Mouse (Mus musculus) heart, embryonic 13.5 days (tissue): ENCODE data around the gene Igf1. TPM values are rescaled to one million over a fixed set of nuclear protein-coding genes. Genes with fewer than 3 reads are reported as not detected.

Source experiments
- ATAC-seq: fragments of 200-750 bp; cut with Nextera tagmentation; 2 replicates; pipeline ENCODE4 v1.8.0; 2017; ENCODE audit warnings: moderate TSS enrichment; ENCODE audit not compliant: insufficient number of reproducible peaks, low FRiP score, low TSS enrichment; ENCODE audit errors: extremely low read depth
- H3K27ac ChIP-seq: fragments of 300-500 bp; sonication (generic); replicated peaks from 2 replicates; pipeline ENCODE4 v1.5.1; 2015; ENCODE audit warnings: moderate library complexity, mild to moderate bottlenecking, inconsistent platforms
- H3K27me3 ChIP-seq: fragments of 300-500 bp; sonication (generic); replicated peaks from 2 replicates; pipeline ENCODE4 v1.6.1; 2015; ENCODE audit warnings: mild to moderate bottlenecking, inconsistent platforms
- H3K36me3 ChIP-seq: fragments of 300-500 bp; sonication (generic); 2 replicates; pipeline ENCODE4 v1.6.1; 2015; ENCODE audit warnings: mild to moderate bottlenecking, inconsistent platforms
- H3K4me1 ChIP-seq: fragments of 300-500 bp; sonication (generic); 2 replicates; pipeline ENCODE4 v1.6.1; 2015; ENCODE audit warnings: inconsistent platforms
- H3K4me2 ChIP-seq: fragments of 300-500 bp; sonication (generic); 2 replicates; pipeline ENCODE4 v1.6.1; 2015; ENCODE audit warnings: inconsistent platforms, mild to moderate bottlenecking, moderate library complexity
- H3K4me3 ChIP-seq: fragments of 300-500 bp; sonication (generic); 2 replicates; pipeline ENCODE4 v1.5.1; 2015; ENCODE audit warnings: moderate library complexity, mild to moderate bottlenecking, inconsistent platforms
- H3K9ac ChIP-seq: fragments of 300-500 bp; sonication (generic); 2 replicates; pipeline ENCODE4 v1.6.1; 2015; ENCODE audit warnings: inconsistent platforms, mild to moderate bottlenecking, moderate library complexity
- H3K9me3 ChIP-seq: fragments of 300-500 bp; sonication (generic); 2 replicates; pipeline ENCODE4 v1.6.1; 2016; ENCODE audit warnings: inconsistent platforms
- WGBS: fragments of 180-500 bp; shearing (Covaris S2); methylation state at CpG from one replicate; pipeline ENCODE4 v1.1.7; 2015; ENCODE audit warnings: mixed read lengths; 5-methylcytosine and 5-hydroxymethylcytosine counted together
- polyA plus RNA-seq: library from polyadenylated mRNA; unstranded; fragments of >200 nt; fragmentation: Nextera tagmentation; extraction: Ambion mirVana; gene quantifications from 2 replicates; pipeline ENCODE4 v1.2.1, GENCODE M21; 2015

Igf1 gene
- polyA plus RNA-seq, 1 experiment from 2014 or later, result 39.5 TPM

DNA sequence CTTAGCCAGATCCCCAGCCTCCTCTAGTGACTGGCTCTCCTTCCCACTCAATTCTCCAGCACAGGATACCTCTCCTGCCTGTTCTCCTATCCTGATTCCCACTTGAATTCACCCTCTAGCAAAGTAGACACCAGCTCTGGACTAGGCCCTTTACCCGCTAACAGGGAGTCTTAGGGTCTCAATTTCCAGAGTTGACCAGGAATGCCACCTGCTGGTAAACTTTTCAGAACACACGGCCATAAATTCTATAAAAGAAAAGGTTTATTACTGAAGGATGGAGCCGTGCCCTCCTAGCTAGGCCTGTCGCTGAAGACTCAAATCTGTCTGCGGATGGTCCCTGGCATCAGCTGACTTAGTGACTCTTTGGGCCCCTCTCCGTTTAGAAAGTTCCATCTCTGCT, 113.5 kb downstream of the Igf1 start:
- Histone ChIP-seq H3K27me3 (no peaks in the 10 kb centered on the region), H3K27ac (no peak overlapping the region), H3K4me2 (no peak overlapping the region), H3K9ac (no peak overlapping the region), H3K4me3 (no peak overlapping the region), H3K9me3 (no peaks in the 10 kb centered on the region), H3K4me1 (no peaks in the 10 kb centered on the region), H3K36me3 (no peaks in the 10 kb centered on the region)
- ATAC-seq, result no peak
- 63% methylated on average over 6 of the region's 6 CpGs for WGBS

DNA sequence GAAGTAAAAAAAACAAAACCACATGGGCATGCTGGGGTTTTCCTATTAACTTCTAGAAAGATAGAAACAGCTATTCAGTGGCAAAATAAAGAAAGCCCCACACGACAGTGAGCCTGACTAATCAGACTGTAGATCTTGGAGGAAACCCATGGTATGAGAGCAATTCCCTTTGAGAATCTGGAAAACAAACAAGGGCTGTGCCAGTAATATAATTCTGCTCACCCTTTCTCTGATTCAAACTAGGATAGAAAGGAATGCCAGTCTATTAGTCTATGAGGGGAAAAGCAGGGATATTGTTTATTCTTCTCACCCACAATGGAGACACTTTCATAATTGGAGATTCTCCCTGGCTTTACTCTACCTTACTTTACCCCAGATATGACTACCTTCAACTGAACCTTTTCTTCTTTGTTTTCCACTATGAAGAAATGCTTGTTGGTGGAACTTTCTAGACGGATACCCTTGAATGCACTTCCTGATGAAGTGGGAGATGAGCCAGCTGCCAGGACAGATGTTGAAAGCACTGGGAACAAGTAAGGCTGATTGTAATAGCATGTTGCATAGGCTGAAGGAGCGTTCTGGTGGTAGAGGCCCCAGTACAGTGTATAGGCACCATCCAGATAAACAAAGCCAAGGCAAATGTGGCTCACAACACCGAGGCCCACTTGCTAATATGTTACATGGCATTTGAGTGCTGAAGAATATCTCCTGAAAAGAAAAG, 116.0 kb downstream of the Igf1 start:
- Histone ChIP-seq H3K36me3 (no peaks in the 10 kb centered on the region), H3K4me1 (no peaks in the 10 kb centered on the region), H3K4me2 (no peak overlapping the region), H3K27ac (no peak overlapping the region), H3K9ac (no peak overlapping the region), H3K4me3 (no peak overlapping the region), H3K27me3 (no peaks in the 10 kb centered on the region), H3K9me3 (no peaks in the 10 kb centered on the region)
- WGBS, result 45% methylated on average over 4 of the region's 4 CpGs
- no peak for ATAC-seq

DNA sequence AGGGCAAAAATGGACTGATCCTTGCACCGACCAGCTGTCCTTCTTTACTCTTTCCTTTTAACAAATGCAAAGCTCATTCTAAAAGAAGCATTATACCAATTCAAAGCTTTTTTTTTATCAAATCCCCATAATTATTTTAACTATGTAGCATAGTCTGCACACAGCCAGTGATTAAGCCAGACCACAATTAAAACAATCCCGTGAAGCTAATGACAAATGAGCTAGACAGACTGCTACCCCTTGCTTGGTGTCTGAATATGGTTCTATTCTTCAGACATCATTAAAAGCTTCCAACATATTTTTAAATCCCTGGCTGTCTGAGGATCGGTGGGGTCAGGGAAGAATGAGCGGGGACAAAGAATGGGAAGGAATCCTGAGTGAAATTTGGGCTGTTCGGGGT, 127.3 kb downstream of the Igf1 start:
- WGBS, result 74% methylated on average over 5 of the region's 5 CpGs

DNA sequence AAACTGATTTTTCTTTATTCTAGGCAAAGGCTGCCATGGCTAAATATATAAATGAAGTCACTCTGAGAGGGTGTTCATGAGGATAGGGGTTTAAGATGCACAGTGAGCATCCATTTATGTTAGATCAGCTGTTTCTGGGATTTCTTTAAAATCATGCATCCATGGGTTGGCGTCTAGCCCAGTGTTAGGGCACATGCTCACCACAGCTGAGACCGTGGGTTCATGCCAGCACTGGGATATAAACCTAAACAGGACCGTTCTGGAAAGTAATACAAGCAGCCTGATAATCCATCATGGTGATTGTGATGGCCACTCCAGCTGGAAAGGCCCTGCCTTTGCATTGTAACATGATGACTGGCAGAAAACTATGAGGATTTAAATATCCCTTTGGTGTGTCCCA, 128.1 kb downstream of the Igf1 start:
- 64% methylated on average over 3 of the region's 3 CpGs for WGBS
- no peak for ATAC-seq
- Histone ChIP-seq H3K27ac (no peak overlapping the region), H3K4me1 (no peaks in the 10 kb centered on the region), H3K9ac (no peak overlapping the region), H3K9me3 (no peaks in the 10 kb centered on the region), H3K27me3 (no peaks in the 10 kb centered on the region), H3K36me3 (no peaks in the 10 kb centered on the region), H3K4me2 (no peak overlapping the region), H3K4me3 (no peak overlapping the region)

More for the DNA sequence above, 127.3 kb downstream of the Igf1 start:
- H3K4me3 ChIP-seq, result no peak overlapping the region
- no peaks in the 10 kb centered on the region for H3K4me1 ChIP-seq
- no peak for ATAC-seq
- H3K4me2 ChIP-seq, result no peak overlapping the region
- no peak overlapping the region for H3K27ac ChIP-seq
- H3K27me3 ChIP-seq, result no peaks in the 10 kb centered on the region
- no peaks in the 10 kb centered on the region for H3K36me3 ChIP-seq
- no peaks in the 10 kb centered on the region for H3K9me3 ChIP-seq
- H3K9ac ChIP-seq, result no peak overlapping the region

Other genes with a start within 250 kb of the Igf1 start
- 0.27 and 0.51 TPM in 2 replicates for gene Pmch, start 232.8 kb downstream of the Igf1 start, polyA plus RNA-seq